Mouse (Mus musculus) hindbrain, postnatal 0 days (tissue): Measurements from ENCODE around the gene Bclaf1. TPM values are rescaled to one million over a fixed set of nuclear protein-coding genes. Genes with fewer than 3 reads are reported as not detected.

Experiments used
- ATAC-seq: fragments of 200-750 bp; cut with Nextera tagmentation; 2 replicates; pipeline ENCODE4 v1.8.0; 2017; ENCODE audit warnings: mild to moderate bottlenecking, moderate TSS enrichment, moderate library complexity
- DNase-seq: peaks from one replicate; pipeline ENCODE4 v3.0.0-alpha.2; 2015; ENCODE audit warnings: low spot score
- H3K27ac ChIP-seq: fragments of 300-500 bp; sonication (generic); 2 replicates; pipeline ENCODE4 v1.5.1; 2014; ENCODE audit warnings: mild to moderate bottlenecking
- H3K27me3 ChIP-seq: fragments of 300-500 bp; sonication (generic); 2 replicates; pipeline ENCODE4 v1.6.1; 2014; ENCODE audit warnings: low read length, mixed read lengths; ENCODE audit not compliant: insufficient read depth
- H3K36me3 ChIP-seq: fragments of 300-500 bp; sonication (generic); 2 replicates; pipeline ENCODE4 v1.6.1; 2014; ENCODE audit warnings: low read length, mixed read lengths; ENCODE audit not compliant: insufficient read depth
- H3K4me1 ChIP-seq: fragments of 300-500 bp; sonication (generic); 2 replicates; pipeline ENCODE4 v1.6.1; 2014; ENCODE audit warnings: antibody characterized with exemption, low read length, mixed read lengths; ENCODE audit not compliant: insufficient read depth
- H3K4me2 ChIP-seq: fragments of 300-500 bp; sonication (generic); 2 replicates; pipeline ENCODE4 v1.6.1; 2014; ENCODE audit warnings: low read depth, mild to moderate bottlenecking, low read length, moderate library complexity, mixed read lengths
- H3K4me3 ChIP-seq: fragments of 300-500 bp; sonication (generic); 2 replicates; pipeline ENCODE4 v1.5.1; 2014; ENCODE audit warnings: low read length
- H3K9ac ChIP-seq: fragments of 300-500 bp; sonication (generic); replicated peaks from 2 replicates; pipeline ENCODE4 v1.6.1; 2014; ENCODE audit warnings: mild to moderate bottlenecking, low read length, moderate library complexity, mixed read lengths
- H3K9me3 ChIP-seq: fragments of 300-500 bp; sonication (generic); 2 replicates; pipeline ENCODE4 v1.6.1; 2016; ENCODE audit warnings: low read length, mixed read lengths
- CTCF ChIP-seq: IDR thresholded peaks from 2 replicates; pipeline ENCODE4 v1.5.1; 2016; ENCODE audit warnings: antibody characterized with exemption, control low read depth, low read depth
- WGBS: fragments of 180-500 bp; shearing (Covaris S2); extraction: QIAGEN DNeasy Blood & Tissue Kit; methylation state at CpG from one replicate; pipeline ENCODE4 v1.1.7; 2014; 5-methylcytosine and 5-hydroxymethylcytosine counted together
- microRNA-seq, 2 experiments: library from miRNA; unstranded; fragments of <30 nt; microRNA quantifications; one replicate each; pipeline ENCODE4; 2016
- polyA plus RNA-seq: library from polyadenylated mRNA; unstranded; fragments of >200 nt; fragmentation: Nextera tagmentation; extraction: Ambion mirVana; gene quantifications from 2 replicates; pipeline ENCODE4 v1.2.1, GENCODE M21; 2015
- total RNA-seq: library from RNA; depleted of rRNA; stranded (reverse); fragments of >200 nt; gene quantifications from 2 replicates; pipeline ENCODE4 v1.2.3, GENCODE M21; 2014; rRNA removed

The Bclaf1 gene
- total and polyA plus RNA-seq, 2 experiments from 2014 or later: 83.4 to 96.2 TPM

GRCm38 (mm10) chr10:20379071-20379735 is 66.9 kb downstream of the Bclaf1 start:
- H3K27ac ChIP-seq: no peak overlapping the region
- H3K36me3 ChIP-seq: no peaks in the 10 kb centered on the region
- H3K9ac ChIP-seq: no peak overlapping the region
- ATAC-seq: no peak
- no peaks in the 10 kb centered on the region; the same call in 1 of the 2 replicates for H3K4me1 ChIP-seq
- 69% methylated on average over 9 of the region's 9 CpGs for WGBS
- DNase-seq: peak; percentile 31
- no peaks in the 10 kb centered on the region for H3K27me3 ChIP-seq
- H3K4me2 ChIP-seq: no peak overlapping the region
- H3K9me3 ChIP-seq: no peaks in the 10 kb centered on the region
- H3K4me3 ChIP-seq: no peak overlapping the region
- TF ChIP-seq CTCF: no peak

DNA sequence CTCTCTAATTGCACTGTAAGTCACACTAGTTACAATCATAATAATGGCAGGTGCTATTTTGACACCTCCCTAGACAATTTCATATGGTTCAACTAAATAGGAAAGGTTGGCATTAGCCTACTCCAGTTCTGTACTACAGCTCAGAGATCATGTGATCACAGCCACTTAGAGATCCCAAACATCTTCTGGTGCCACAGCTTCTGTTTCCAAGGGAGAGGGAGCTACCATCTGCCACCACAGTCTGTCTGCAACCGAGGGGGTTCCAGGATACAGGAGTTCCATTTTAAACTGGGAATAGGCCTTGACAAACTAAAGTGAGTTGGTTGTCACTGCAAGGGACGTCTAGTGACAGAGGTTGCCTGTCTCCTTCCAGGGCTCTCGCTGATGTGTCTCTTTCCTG is 68.5 kb downstream of the Bclaf1 start:
- Histone ChIP-seq H3K27me3 (no peaks in the 10 kb centered on the region), H3K36me3 (no peaks in the 10 kb centered on the region), H3K27ac (no peak overlapping the region), H3K9me3 (no peaks in the 10 kb centered on the region), H3K9ac (no peak overlapping the region), H3K4me3 (no peak overlapping the region), H3K4me2 (no peak overlapping the region), H3K4me1 (no peaks in the 10 kb centered on the region; the same call in 1 of the 2 replicates)
- 0 out of 2 replicates have a peak, but pooled peaks have one; percentile 30 for ATAC-seq
- peak; percentile 15 for DNase-seq
- no peak for TF ChIP-seq CTCF
- 74% methylated on average over 3 of the region's 3 CpGs for WGBS

DNA sequence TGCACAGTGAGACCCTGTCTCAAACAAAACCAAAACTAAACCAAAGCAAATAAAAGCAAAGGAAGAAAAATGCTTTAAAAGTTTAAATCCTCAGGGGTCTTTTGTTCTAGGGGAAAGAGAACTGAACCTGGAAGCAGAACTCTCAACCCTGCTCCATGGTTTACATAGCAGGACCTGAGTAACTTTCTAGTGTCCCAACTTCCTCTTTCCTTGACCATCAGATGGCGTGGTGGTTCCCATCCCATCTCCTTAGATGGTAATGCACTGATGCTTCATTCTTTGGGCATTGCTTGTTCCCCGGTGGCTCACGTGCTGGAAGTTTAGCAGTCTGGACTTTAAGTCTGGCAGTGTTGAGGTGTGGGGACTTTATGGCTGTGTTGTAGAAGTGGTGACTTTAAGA is 69.1 kb downstream of the Bclaf1 start:
- Histone ChIP-seq H3K4me3 (no peak overlapping the region), H3K9me3 (no peaks in the 10 kb centered on the region), H3K4me1 (no peaks in the 10 kb centered on the region; the same call in 1 of the 2 replicates), H3K36me3 (no peaks in the 10 kb centered on the region), H3K27me3 (no peaks in the 10 kb centered on the region), H3K27ac (no peak overlapping the region), H3K4me2 (no peak overlapping the region), H3K9ac (no peak overlapping the region)
- no peak for DNase-seq
- TF ChIP-seq CTCF: no peak
- no peak for ATAC-seq
- WGBS: 87% methylated on average over 3 of the region's 3 CpGs

DNA sequence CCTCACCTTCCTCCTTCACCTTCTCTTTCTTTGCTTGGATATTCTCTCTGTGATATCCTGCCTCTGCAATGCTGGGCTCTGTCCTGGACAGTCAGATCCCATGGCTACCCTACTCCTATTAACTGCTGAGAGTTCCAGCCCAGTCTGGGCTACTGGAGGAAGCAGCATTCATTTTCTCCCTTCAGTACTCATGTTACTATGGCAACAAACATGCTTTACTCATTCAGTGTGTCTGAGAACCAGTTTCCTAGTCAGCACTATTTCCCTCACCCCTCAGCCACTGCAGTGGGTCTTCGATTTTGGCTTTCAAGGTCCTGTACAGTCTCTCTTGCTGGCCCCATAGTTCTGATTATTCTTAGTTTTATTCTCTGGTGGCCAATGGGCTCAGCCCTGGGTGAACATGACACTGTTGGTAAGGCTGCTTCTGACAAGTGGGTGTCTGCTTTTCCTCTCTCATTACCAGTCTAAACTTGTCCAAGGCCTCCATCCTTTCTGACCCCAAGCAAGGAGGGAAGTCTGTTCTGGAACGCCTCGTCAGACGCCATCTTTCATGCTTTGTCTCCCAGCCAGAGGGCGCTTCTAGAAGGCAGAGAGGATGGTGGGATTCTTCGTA is 70.6 kb downstream of the Bclaf1 start:
- Histone ChIP-seq H3K4me1 (no peaks in the 10 kb centered on the region; the same call in 1 of the 2 replicates), H3K36me3 (no peaks in the 10 kb centered on the region), H3K9ac (no peak overlapping the region), H3K9me3 (no peaks in the 10 kb centered on the region), H3K27me3 (no peaks in the 10 kb centered on the region), H3K4me3 (no peak overlapping the region), H3K4me2 (no peak overlapping the region), H3K27ac (peak overlapping the region; percentile 20; the same call in 1 of the 2 replicates)
- TF ChIP-seq CTCF: 0 out of 2 replicates have a peak, but pooled peaks have one; percentile 4
- WGBS: 66% methylated on average over 6 of the region's 6 CpGs
- peak; percentile 57 for DNase-seq
- ATAC-seq: peak; percentile 86

- H3K9ac ChIP-seq: no peak overlapping the region
- H3K27me3 ChIP-seq: no peaks in the 10 kb centered on the region
- H3K4me2 ChIP-seq: no peak overlapping the region
- no peak for ATAC-seq
- no peaks in the 10 kb centered on the region for H3K4me1 ChIP-seq
- no peak overlapping the region for H3K27ac ChIP-seq
- H3K36me3 ChIP-seq: no peaks in the 10 kb centered on the region
- TF ChIP-seq CTCF: no peak
- WGBS: 74% methylated on average over 3 of the region's 3 CpGs
- no peaks in the 10 kb centered on the region for H3K9me3 ChIP-seq
- H3K4me3 ChIP-seq: no peak overlapping the region
- no peak for DNase-seq
These were observed 78.3 kb downstream of the Bclaf1 start for GRCm38 (mm10) chr10:20390568-20390967.

Small RNA genes within 50 kb of the gene (microRNA-seq; reads per million reads assigned to microRNA genes)
- gene Mir6413: 0 reads per million in 2 experiments

Other genes with a start within 250 kb of the Bclaf1 start
- 7.2 and 15.1 TPM in 2 replicates for gene Map7, start 164.0 kb upstream of the Bclaf1 start, total RNA-seq
- gene Map7, start 164.0 kb upstream of the Bclaf1 start, polyA plus RNA-seq: 6.2 and 9.4 TPM in 2 replicates
- gene Mtfr2, start 35.3 kb downstream of the Bclaf1 start, total RNA-seq: 0.43 TPM in 1 of 2 replicates, not detected in the other
- 0.30 and 0.47 TPM in 2 replicates for gene Mtfr2, start 35.3 kb downstream of the Bclaf1 start, polyA plus RNA-seq